Mouse (Mus musculus) olfactory bulb, adult 2 months (tissue): ENCODE data around the gene Sfxn5.

Source experiments
- CTCF ChIP-seq: fragments of 200-500 bp; IDR thresholded peaks from 2 replicates; pipeline ENCODE4 v1.5.1; 2012; ENCODE audit warnings: low read depth, mild to moderate bottlenecking, low read length, moderate library complexity; ENCODE audit not compliant: insufficient read depth
- POLR2A ChIP-seq: fragments of 200-500 bp; IDR thresholded peaks from 2 replicates; pipeline ENCODE4 v1.6.1; 2012; ENCODE audit warnings: mild to moderate bottlenecking, low read depth, low read length, moderate library complexity; ENCODE audit not compliant: insufficient read depth

GRCm38 (mm10) chr6:85206939-85207285 is 126.3 kb downstream of the Sfxn5 start:
- TF ChIP-seq CTCF (no peak), POLR2A (no peak)
